Mouse (Mus musculus) left cerebral cortex, adult 9 months (tissue): ENCODE measurements around the gene Brinp3.

Experiments
- DNase-seq, 2 experiments: peaks; one replicate each; pipeline ENCODE4 v3.0.0; 2022; ENCODE audit warnings: low spot score in 2 of 2

Gene Brinp3

GRCm38 (mm10) chr1:146792826-146793225, 298.3 kb downstream of the Brinp3 start:
- DNase-seq: peak in 1 of 2 experiments; percentile 50

- no peak for DNase-seq
Measured at GRCm38 (mm10) chr1:146799986-146800553, 305.5 kb downstream of the Brinp3 start.

- no peak for DNase-seq
Measured at GRCm38 (mm10) chr1:146801821-146802220, 307.3 kb downstream of the Brinp3 start.

GRCm38 (mm10) chr1:146807765-146808164, 313.2 kb downstream of the Brinp3 start:
- no peak for DNase-seq

- DNase-seq: no peak
Measured at GRCm38 (mm10) chr1:146833888-146834287, 339.3 kb downstream of the Brinp3 start.

GRCm38 (mm10) chr1:146844087-146844486, 349.5 kb downstream of the Brinp3 start:
- no peak for DNase-seq

- no peak for DNase-seq
Measured at GRCm38 (mm10) chr1:146848892-146849291, 354.3 kb downstream of the Brinp3 start.

- no peak for DNase-seq
Measured at GRCm38 (mm10) chr1:146850147-146850546, 355.6 kb downstream of the Brinp3 start.

GRCm38 (mm10) chr1:146898636-146899035, 404.1 kb downstream of the Brinp3 start:
- no peak for DNase-seq

GRCm38 (mm10) chr1:146901691-146902090, 407.1 kb downstream of the Brinp3 start:
- no peak for DNase-seq

- DNase-seq: no peak
Measured at GRCm38 (mm10) chr1:146939463-146940389, 445.2 kb downstream of the Brinp3 start.
